Mouse (Mus musculus): Measurements from ENCODE around the gene Nans. TPM values are rescaled to one million over a fixed set of nuclear protein-coding genes. Genes with fewer than 3 reads are reported as not detected.

Gene Nans
- total and polyA plus RNA-seq, 2 experiments from 2014 or later, result 69.8 to 89.3 TPM

- H3K4me3 ChIP-seq (ENCODE audit: low read depth, low read length), result peak within 1 kb of the TSS; percentile 74
- DNase-seq (peak; percentile 93), ATAC-seq (peak; percentile 93)
- H3K4me1 ChIP-seq (ENCODE audit: insufficient read depth), result peaks cover 21% of the 10 kb centered on the region
- peak within 1 kb of the TSS; percentile 89 for H3K9ac ChIP-seq
- no peaks in the 10 kb centered on the region for H3K9me3 ChIP-seq (ENCODE audit: low read length)
- no peaks in the 10 kb centered on the region for H3K27me3 ChIP-seq (ENCODE audit: insufficient read depth, low read length)
- under 1% methylated on average over 54 of the region's 66 CpGs for WGBS
- peak; percentile 67 for TF ChIP-seq CTCF (IDR thresholded peaks at IDR 0.05; ENCODE audit: low read depth)
- peak within 1 kb of the TSS; percentile 98 for H3K27ac ChIP-seq (ENCODE audit: low read depth, low read length)
- H3K36me3 ChIP-seq (ENCODE audit: insufficient read depth), result no peaks in the 10 kb centered on the region
- H3K4me2 ChIP-seq (ENCODE audit: low read depth), result peak within 1 kb of the TSS; percentile 88
Observed at GRCm38 (mm10) chr4:46450519-46451131, 38.4 kb upstream of the Nans start, which contains the start of gene Anp32b. Gene Anp32b, plus strand, starts transcription at chr4:46450902.

- TF ChIP-seq CTCF (IDR thresholded peaks at IDR 0.05; ENCODE audit: low read depth), result no peak
- under 1% methylated on average over 44 of the region's 70 CpGs for WGBS
- peak; percentile 77 for DNase-seq
- Histone ChIP-seq H3K9ac (peak overlapping the region; percentile 89), H3K4me3 (ENCODE audit: low read depth, low read length) (peak overlapping the region; percentile 74), H3K4me1 (ENCODE audit: insufficient read depth) (peaks cover 21% of the 10 kb centered on the region), H3K27me3 (ENCODE audit: insufficient read depth, low read length) (no peaks in the 10 kb centered on the region), H3K9me3 (ENCODE audit: low read length) (no peaks in the 10 kb centered on the region), H3K36me3 (ENCODE audit: insufficient read depth) (no peaks in the 10 kb centered on the region), H3K27ac (ENCODE audit: low read depth, low read length) (peak overlapping the region; percentile 98), H3K4me2 (ENCODE audit: low read depth) (peak overlapping the region; percentile 88)
- ATAC-seq, result peak; percentile 27
Observed at GRCm38 (mm10) chr4:46451240-46451757, 37.7 kb upstream of the Nans start.

GRCm38 (mm10) chr4:46451758-46452480, 37.1 kb upstream of the Nans start:
- H3K4me2 ChIP-seq (ENCODE audit: low read depth), result peak overlapping the region; percentile 88
- H3K9ac ChIP-seq, result peak overlapping the region; percentile 89
- H3K4me1 ChIP-seq (ENCODE audit: insufficient read depth), result peaks cover 21% of the 10 kb centered on the region
- H3K27me3 ChIP-seq (ENCODE audit: insufficient read depth, low read length), result no peaks in the 10 kb centered on the region
- peak overlapping the region; percentile 98 for H3K27ac ChIP-seq (ENCODE audit: low read depth, low read length)
- 3% methylated on average over 63 of the region's 111 CpGs for WGBS
- ATAC-seq (peak; percentile 61), DNase-seq (peak; percentile 85)
- peak overlapping the region; percentile 74 for H3K4me3 ChIP-seq (ENCODE audit: low read depth, low read length)
- H3K36me3 ChIP-seq (ENCODE audit: insufficient read depth), result no peaks in the 10 kb centered on the region
- TF ChIP-seq CTCF (IDR thresholded peaks at IDR 0.05; ENCODE audit: low read depth), result no peak
- no peaks in the 10 kb centered on the region for H3K9me3 ChIP-seq (ENCODE audit: low read length)

GRCm38 (mm10) chr4:46452481-46452850, 36.6 kb upstream of the Nans start:
- Histone ChIP-seq H3K4me2 (ENCODE audit: low read depth) (peak overlapping the region; percentile 88), H3K4me3 (ENCODE audit: low read depth, low read length) (peak overlapping the region; percentile 74), H3K9ac (peak overlapping the region; percentile 89), H3K27me3 (ENCODE audit: insufficient read depth, low read length) (no peaks in the 10 kb centered on the region), H3K9me3 (ENCODE audit: low read length) (no peaks in the 10 kb centered on the region), H3K36me3 (ENCODE audit: insufficient read depth) (no peaks in the 10 kb centered on the region), H3K27ac (ENCODE audit: low read depth, low read length) (peak overlapping the region; percentile 98), H3K4me1 (ENCODE audit: insufficient read depth) (peaks cover 21% of the 10 kb centered on the region)
- WGBS, result under 1% methylated on average over 19 of the region's 19 CpGs
- no peak for TF ChIP-seq CTCF (IDR thresholded peaks at IDR 0.05; ENCODE audit: low read depth)
- ATAC-seq (peak; percentile 40), DNase-seq (peak; percentile 71)

- Histone ChIP-seq H3K27me3 (ENCODE audit: insufficient read depth, low read length) (no peaks in the 10 kb centered on the region), H3K4me2 (ENCODE audit: low read depth) (peak overlapping the region; percentile 88), H3K36me3 (ENCODE audit: insufficient read depth) (no peaks in the 10 kb centered on the region), H3K9me3 (ENCODE audit: low read length) (no peaks in the 10 kb centered on the region), H3K4me1 (ENCODE audit: insufficient read depth) (peaks cover 21% of the 10 kb centered on the region), H3K9ac (no peak overlapping the region), H3K27ac (ENCODE audit: low read depth, low read length) (0 out of 2 replicates have a peak overlapping the region, but pooled peaks have one; percentile 98), H3K4me3 (ENCODE audit: low read depth, low read length) (peak overlapping the region; percentile 74)
- WGBS, result 43% methylated on average over 13 of the region's 13 CpGs
- DNase-seq, result no peak
- no peak for TF ChIP-seq CTCF (IDR thresholded peaks at IDR 0.05; ENCODE audit: low read depth)
- no peak for ATAC-seq
Observed at GRCm38 (mm10) chr4:46452855-46453719, 36.0 kb upstream of the Nans start.

GRCm38 (mm10) chr4:46454097-46454864, 34.8 kb upstream of the Nans start:
- DNase-seq, result peak; percentile 13
- TF ChIP-seq CTCF (IDR thresholded peaks at IDR 0.05; ENCODE audit: low read depth), result no peak
- H3K4me2 ChIP-seq (ENCODE audit: low read depth), result no peak overlapping the region

More at GRCm38 (mm10) chr4:46454097-46454864, 34.8 kb upstream of the Nans start:
- H3K4me3 ChIP-seq (ENCODE audit: low read depth, low read length), result no peak overlapping the region
- H3K9me3 ChIP-seq (ENCODE audit: low read length), result no peaks in the 10 kb centered on the region
- ATAC-seq, result no peak
- peaks cover 21% of the 10 kb centered on the region for H3K4me1 ChIP-seq (ENCODE audit: insufficient read depth)
- H3K27me3 ChIP-seq (ENCODE audit: insufficient read depth, low read length), result no peaks in the 10 kb centered on the region
- no peaks in the 10 kb centered on the region for H3K36me3 ChIP-seq (ENCODE audit: insufficient read depth)
- H3K9ac ChIP-seq, result no peak overlapping the region
- no peak overlapping the region for H3K27ac ChIP-seq (ENCODE audit: low read depth, low read length)
- 53% methylated on average over 5 of the region's 5 CpGs for WGBS

Measured in forebrain, postnatal 0 days (tissue).